Mouse (Mus musculus): ENCODE results near the gene Borcs5. TPM values are rescaled to one million over a fixed set of nuclear protein-coding genes. Genes with fewer than 3 reads are reported as not detected.
A peak's percentile ranks its signal among the peaks of the same experiment; 100 is the strongest.

Borcs5 gene
- 16.3 and 17.6 TPM in 2 replicates for polyA plus RNA-seq (2015; fragmentation: Nextera tagmentation; extraction: Ambion mirVana)

- no peaks in the 10 kb centered on the region for H3K4me1 ChIP-seq (ENCODE audit: control insufficient read depth, insufficient read depth, low read length)
- 98% methylated on average over 3 of the region's 3 CpGs for WGBS
- no peaks in the 10 kb centered on the region for H3K36me3 ChIP-seq (ENCODE audit: control insufficient read depth, insufficient read depth, low read length)
- no peak within 1 kb of the TSS for H3K4me3 ChIP-seq (ENCODE audit: low read length)
- no peak for ATAC-seq
- no peaks in the 10 kb centered on the region for H3K27me3 ChIP-seq (replicated peaks; ENCODE audit: control insufficient read depth, insufficient read depth, low read length)
- H3K4me2 ChIP-seq (ENCODE audit: low read depth, low read length), result no peak within 1 kb of the TSS
- no peak within 1 kb of the TSS for H3K9ac ChIP-seq (ENCODE audit: low read depth, low read length)
- no peak within 1 kb of the TSS for H3K27ac ChIP-seq (ENCODE audit: low read length)
- no peaks in the 10 kb centered on the region for H3K9me3 ChIP-seq (ENCODE audit: control insufficient read depth, low read length)
These were observed at the start of gene Borcs5 for GRCm38 (mm10) chr6:134639210-134639609. Gene Borcs5, plus strand, starts transcription at chr6:134639510.

GRCm38 (mm10) chr6:134591614-134592013 is 47.7 kb upstream of the Borcs5 start:
- Histone ChIP-seq H3K9me3 (ENCODE audit: control insufficient read depth, low read length) (no peaks in the 10 kb centered on the region), H3K27me3 (replicated peaks; ENCODE audit: control insufficient read depth, insufficient read depth, low read length) (no peaks in the 10 kb centered on the region), H3K4me1 (ENCODE audit: control insufficient read depth, insufficient read depth, low read length) (no peaks in the 10 kb centered on the region), H3K36me3 (ENCODE audit: control insufficient read depth, insufficient read depth, low read length) (no peaks in the 10 kb centered on the region), H3K9ac (ENCODE audit: low read depth, low read length) (no peak overlapping the region), H3K4me3 (ENCODE audit: low read length) (no peak overlapping the region), H3K4me2 (ENCODE audit: low read depth, low read length) (no peak overlapping the region), H3K27ac (ENCODE audit: low read length) (no peak overlapping the region)
- no peak for ATAC-seq
- 85% methylated on average over 2 of the region's 2 CpGs for WGBS

GRCm38 (mm10) chr6:134594569-134595442 is 44.5 kb upstream of the Borcs5 start:
- no peak overlapping the region for H3K4me2 ChIP-seq (ENCODE audit: low read depth, low read length)
- peak; percentile 55; the same call in 1 of the 2 replicates for ATAC-seq
- 72% methylated on average over 21 of the region's 21 CpGs for WGBS
- no peak overlapping the region for H3K4me3 ChIP-seq (ENCODE audit: low read length)
- no peaks in the 10 kb centered on the region for H3K27me3 ChIP-seq (replicated peaks; ENCODE audit: control insufficient read depth, insufficient read depth, low read length)
- H3K9ac ChIP-seq (ENCODE audit: low read depth, low read length), result no peak overlapping the region
- H3K4me1 ChIP-seq (ENCODE audit: control insufficient read depth, insufficient read depth, low read length), result no peaks in the 10 kb centered on the region
- no peaks in the 10 kb centered on the region for H3K36me3 ChIP-seq (ENCODE audit: control insufficient read depth, insufficient read depth, low read length)
- H3K27ac ChIP-seq (ENCODE audit: low read length), result no peak overlapping the region
- no peaks in the 10 kb centered on the region for H3K9me3 ChIP-seq (ENCODE audit: control insufficient read depth, low read length)

- ATAC-seq, result peak; percentile 66
- Histone ChIP-seq H3K27ac (ENCODE audit: low read length) (no peak overlapping the region; the same call in 1 of the 2 replicates), H3K9ac (ENCODE audit: low read depth, low read length) (no peak overlapping the region), H3K4me3 (ENCODE audit: low read length) (no peak overlapping the region), H3K27me3 (replicated peaks; ENCODE audit: control insufficient read depth, insufficient read depth, low read length) (no peaks in the 10 kb centered on the region), H3K4me2 (ENCODE audit: low read depth, low read length) (no peak overlapping the region), H3K9me3 (ENCODE audit: control insufficient read depth, low read length) (no peaks in the 10 kb centered on the region), H3K36me3 (ENCODE audit: control insufficient read depth, insufficient read depth, low read length) (no peaks in the 10 kb centered on the region), H3K4me1 (ENCODE audit: control insufficient read depth, insufficient read depth, low read length) (peaks cover 7% of the 10 kb centered on the region; the same call in 1 of the 2 replicates)
- WGBS, result 69% methylated on average over 6 of the region's 6 CpGs
These were observed 41.6 kb upstream of the Borcs5 start for GRCm38 (mm10) chr6:134597651-134598229.

GRCm38 (mm10) chr6:134599239-134599638 is 40.1 kb upstream of the Borcs5 start:
- H3K36me3 ChIP-seq (ENCODE audit: control insufficient read depth, insufficient read depth, low read length), result no peaks in the 10 kb centered on the region
- H3K4me3 ChIP-seq (ENCODE audit: low read length), result no peak overlapping the region
- ATAC-seq, result no peak
- no peak overlapping the region for H3K9ac ChIP-seq (ENCODE audit: low read depth, low read length)
- no peaks in the 10 kb centered on the region for H3K9me3 ChIP-seq (ENCODE audit: control insufficient read depth, low read length)
- peaks cover 7% of the 10 kb centered on the region; the same call in 1 of the 2 replicates for H3K4me1 ChIP-seq (ENCODE audit: control insufficient read depth, insufficient read depth, low read length)
- WGBS, result 50% methylated on average over 1 of the region's 1 CpGs
- H3K27ac ChIP-seq (ENCODE audit: low read length), result no peak overlapping the region
- no peak overlapping the region for H3K4me2 ChIP-seq (ENCODE audit: low read depth, low read length)
- H3K27me3 ChIP-seq (replicated peaks; ENCODE audit: control insufficient read depth, insufficient read depth, low read length), result no peaks in the 10 kb centered on the region

- no peaks in the 10 kb centered on the region for H3K9me3 ChIP-seq (ENCODE audit: control insufficient read depth, low read length)
These were observed 38.2 kb upstream of the Borcs5 start for GRCm38 (mm10) chr6:134601130-134601529.

GRCm38 (mm10) chr6:134601766-134602165 is 37.5 kb upstream of the Borcs5 start:
- Histone ChIP-seq H3K4me2 (ENCODE audit: low read depth, low read length) (no peak overlapping the region), H3K9me3 (ENCODE audit: control insufficient read depth, low read length) (no peaks in the 10 kb centered on the region), H3K4me1 (ENCODE audit: control insufficient read depth, insufficient read depth, low read length) (peaks cover 7% of the 10 kb centered on the region; the same call in 1 of the 2 replicates), H3K27ac (ENCODE audit: low read length) (no peak overlapping the region), H3K36me3 (ENCODE audit: control insufficient read depth, insufficient read depth, low read length) (no peaks in the 10 kb centered on the region), H3K4me3 (ENCODE audit: low read length) (no peak overlapping the region), H3K9ac (ENCODE audit: low read depth, low read length) (no peak overlapping the region), H3K27me3 (replicated peaks; ENCODE audit: control insufficient read depth, insufficient read depth, low read length) (no peaks in the 10 kb centered on the region)
- 38% methylated on average over 3 of the region's 3 CpGs for WGBS
- ATAC-seq, result no peak

More at GRCm38 (mm10) chr6:134601130-134601529, 38.2 kb upstream of the Borcs5 start:
- H3K27me3 ChIP-seq (replicated peaks; ENCODE audit: control insufficient read depth, insufficient read depth, low read length), result no peaks in the 10 kb centered on the region
- no peak for ATAC-seq
- WGBS, result 61% methylated on average over 7 of the region's 7 CpGs
- H3K9ac ChIP-seq (ENCODE audit: low read depth, low read length), result no peak overlapping the region
- no peaks in the 10 kb centered on the region for H3K36me3 ChIP-seq (ENCODE audit: control insufficient read depth, insufficient read depth, low read length)
- no peak overlapping the region for H3K4me3 ChIP-seq (ENCODE audit: low read length)
- no peak overlapping the region for H3K4me2 ChIP-seq (ENCODE audit: low read depth, low read length)
- H3K4me1 ChIP-seq (ENCODE audit: control insufficient read depth, insufficient read depth, low read length), result peaks cover 7% of the 10 kb centered on the region; the same call in 1 of the 2 replicates
- no peak overlapping the region for H3K27ac ChIP-seq (ENCODE audit: low read length)

GRCm38 (mm10) chr6:134602371-134603003 is 36.8 kb upstream of the Borcs5 start:
- no peak overlapping the region for H3K4me2 ChIP-seq (ENCODE audit: low read depth, low read length)
- no peak; the same call in 1 of the 2 replicates for ATAC-seq
- no peaks in the 10 kb centered on the region for H3K36me3 ChIP-seq (ENCODE audit: control insufficient read depth, insufficient read depth, low read length)
- H3K27me3 ChIP-seq (replicated peaks; ENCODE audit: control insufficient read depth, insufficient read depth, low read length), result no peaks in the 10 kb centered on the region
- H3K4me3 ChIP-seq (ENCODE audit: low read length), result no peak overlapping the region
- WGBS, result 36% methylated on average over 10 of the region's 10 CpGs
- H3K9me3 ChIP-seq (ENCODE audit: control insufficient read depth, low read length), result no peaks in the 10 kb centered on the region
- H3K9ac ChIP-seq (ENCODE audit: low read depth, low read length), result no peak overlapping the region
- H3K4me1 ChIP-seq (ENCODE audit: control insufficient read depth, insufficient read depth, low read length), result peaks cover 7% of the 10 kb centered on the region; the same call in 1 of the 2 replicates
- no peak overlapping the region for H3K27ac ChIP-seq (ENCODE audit: low read length)

GRCm38 (mm10) chr6:134605196-134605595 is 34.1 kb upstream of the Borcs5 start:
- WGBS, result 88% methylated on average over 3 of the region's 3 CpGs
- Histone ChIP-seq H3K9ac (ENCODE audit: low read depth, low read length) (no peak overlapping the region), H3K27me3 (replicated peaks; ENCODE audit: control insufficient read depth, insufficient read depth, low read length) (no peaks in the 10 kb centered on the region), H3K9me3 (ENCODE audit: control insufficient read depth, low read length) (no peaks in the 10 kb centered on the region), H3K4me1 (ENCODE audit: control insufficient read depth, insufficient read depth, low read length) (peaks cover 7% of the 10 kb centered on the region; the same call in 1 of the 2 replicates), H3K4me2 (ENCODE audit: low read depth, low read length) (no peak overlapping the region), H3K4me3 (ENCODE audit: low read length) (no peak overlapping the region), H3K36me3 (ENCODE audit: control insufficient read depth, insufficient read depth, low read length) (no peaks in the 10 kb centered on the region), H3K27ac (ENCODE audit: low read length) (no peak overlapping the region)
- no peak for ATAC-seq
